Mouse (Mus musculus) heart, embryonic 14.5 days (tissue): ENCODE results near the gene Lmo2. TPM values are rescaled to one million over a fixed set of nuclear protein-coding genes. Genes with fewer than 3 reads are reported as not detected.

Experiments
- ATAC-seq: fragments of 200-750 bp; cut with Nextera tagmentation; 2 replicates; pipeline ENCODE4 v1.8.0; 2017; ENCODE audit warnings: low read depth, moderate TSS enrichment; ENCODE audit not compliant: insufficient number of reproducible peaks, insufficient read depth, low FRiP score
- H3K27ac ChIP-seq, 2 experiments: fragments of 200-500 bp in 1 of 2; fragments of 300-500 bp in 1 of 2; sonication (generic) in 1 of 2; replicated peaks in 1 of 2; 2 replicates each; pipeline ENCODE4 v1.5.1; 2012 to 2014; ENCODE audit warnings: low read depth in 2 of 2, low read length in 2 of 2, control low read depth in 1 of 2, mild to moderate bottlenecking in 1 of 2, mixed read lengths in 1 of 2; ENCODE audit not compliant: control insufficient read depth in 1 of 2, insufficient read depth in 1 of 2
- H3K27me3 ChIP-seq: fragments of 300-500 bp; sonication (generic); 2 replicates; pipeline ENCODE4 v1.6.1; 2014; ENCODE audit warnings: mild to moderate bottlenecking, low read length, control low read depth; ENCODE audit not compliant: control insufficient read depth, insufficient read depth
- H3K36me3 ChIP-seq: fragments of 300-500 bp; sonication (generic); 2 replicates; pipeline ENCODE4 v1.6.1; 2014; ENCODE audit warnings: mild to moderate bottlenecking, control low read depth, low read length, mixed read lengths; ENCODE audit not compliant: control insufficient read depth, insufficient read depth
- H3K4me1 ChIP-seq, 2 experiments: fragments of 200-500 bp in 1 of 2; fragments of 300-500 bp in 1 of 2; sonication (generic) in 1 of 2; 2 replicates each; pipeline ENCODE4 v1.6.1; 2012 to 2014; ENCODE audit warnings: low read length in 2 of 2, control low read depth in 1 of 2, mixed read lengths in 1 of 2; ENCODE audit not compliant: control insufficient read depth in 2 of 2, insufficient read depth in 2 of 2
- H3K4me2 ChIP-seq: fragments of 300-500 bp; sonication (generic); 2 replicates; pipeline ENCODE4 v1.6.1; 2014; ENCODE audit warnings: mild to moderate bottlenecking, low read length
- H3K4me3 ChIP-seq, 2 experiments: fragments of 200-500 bp in 1 of 2; fragments of 300-500 bp in 1 of 2; sonication (generic) in 1 of 2; 2 replicates each; pipeline ENCODE4 v1.5.1; 2012 to 2014; ENCODE audit warnings: low read length in 2 of 2, mild to moderate bottlenecking in 2 of 2, control low read depth in 1 of 2, low read depth in 1 of 2, moderate library complexity in 1 of 2; ENCODE audit not compliant: control insufficient read depth in 1 of 2, insufficient read depth in 1 of 2
- H3K9ac ChIP-seq: fragments of 300-500 bp; sonication (generic); 2 replicates; pipeline ENCODE4 v1.6.1; 2014; ENCODE audit warnings: mild to moderate bottlenecking, low read length
- H3K9me3 ChIP-seq: fragments of 300-500 bp; sonication (generic); 2 replicates; pipeline ENCODE4 v1.6.1; 2016; ENCODE audit warnings: low read length, control low read depth; ENCODE audit not compliant: control insufficient read depth
- WGBS: fragments of 180-500 bp; shearing (Covaris S2); extraction: QIAGEN DNeasy Blood & Tissue Kit; methylation state at CpG from one replicate; pipeline ENCODE4 v1.1.7; 2014; 5-methylcytosine and 5-hydroxymethylcytosine counted together
- polyA plus RNA-seq: library from polyadenylated mRNA; unstranded; fragments of >200 nt; fragmentation: Nextera tagmentation; extraction: Ambion mirVana; gene quantifications from 2 replicates; pipeline ENCODE4 v1.2.1, GENCODE M21; 2014

Gene Lmo2
- polyA plus RNA-seq, 1 experiment from 2014 or later, result 21.9 TPM

DNA sequence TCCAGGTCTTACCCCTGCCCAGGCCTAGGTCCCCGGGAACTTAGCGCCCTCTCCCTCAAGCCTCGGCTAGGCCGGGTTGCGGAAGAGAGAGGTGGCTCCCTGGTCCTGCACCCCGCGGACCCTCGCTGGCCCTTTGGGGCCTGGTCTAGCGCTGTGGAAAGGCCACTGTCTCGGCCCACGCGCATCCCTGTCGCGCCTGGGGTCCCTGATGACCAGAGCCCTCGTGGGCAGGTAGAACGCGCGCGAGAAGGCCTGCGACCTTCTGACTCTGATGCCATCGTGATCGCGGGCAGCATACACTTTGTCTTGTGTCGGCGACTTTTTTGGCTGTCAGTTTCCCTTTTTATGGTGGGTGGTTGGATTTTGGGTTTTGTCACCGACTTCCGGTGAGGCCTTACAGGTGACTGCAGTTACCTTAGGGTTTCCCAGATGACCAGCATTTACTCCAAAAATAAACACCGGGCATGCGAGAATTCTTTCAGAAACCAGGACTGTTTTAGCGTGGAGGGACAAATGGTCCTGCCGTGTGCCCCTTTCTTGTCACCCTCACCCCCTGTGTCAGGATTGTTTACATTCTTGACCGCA, 70.4 kb downstream of the Lmo2 start, which contains the start of gene 4931422A03Rik:
TSS of gene 4931422A03Rik (minus strand) at position 223 of the 585 bp plus-strand sequence.
- WGBS, result under 1% methylated on average over 32 of the region's 32 CpGs
- peaks cover 10% of the 10 kb centered on the region for H3K36me3 ChIP-seq
- peak within 1 kb of the TSS; percentile 99 for H3K9ac ChIP-seq
- H3K4me3 ChIP-seq, result peak within 1 kb of the TSS; percentile 82 to 97
- no peaks in the 10 kb centered on the region for H3K9me3 ChIP-seq
- H3K4me1 ChIP-seq, result peaks cover 2 to 26% of the 10 kb centered on the region in 2 experiments; a peak in 3 of 4 replicates
- H3K27ac ChIP-seq, result peak within 1 kb of the TSS; percentile 44 to 81
- no peaks in the 10 kb centered on the region for H3K27me3 ChIP-seq
- ATAC-seq, result peak; percentile 47
- peak within 1 kb of the TSS; percentile 92 for H3K4me2 ChIP-seq

DNA sequence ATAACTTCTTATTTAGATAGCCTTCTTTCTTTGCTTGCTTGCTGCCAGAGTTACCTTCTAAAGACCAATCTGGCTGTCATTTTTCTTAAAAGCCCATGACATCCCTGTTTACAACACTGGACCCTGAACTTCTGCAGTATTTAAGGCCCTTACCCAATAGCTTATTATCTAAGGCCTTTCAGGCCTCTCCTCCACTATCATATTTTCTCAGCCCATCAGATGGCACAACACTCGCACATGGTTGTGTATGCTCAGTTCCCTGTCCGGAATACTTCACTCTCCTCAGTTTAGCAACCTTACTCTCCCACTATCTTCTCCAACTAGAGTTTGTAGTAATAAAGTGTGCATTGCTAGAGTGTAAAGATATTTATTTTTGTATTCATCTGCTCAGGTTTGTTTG, 71.3 kb downstream of the Lmo2 start:
- ATAC-seq, result no peak
- H3K9ac ChIP-seq, result peak overlapping the region; percentile 99; the same call in 1 of the 2 replicates
- H3K9me3 ChIP-seq, result no peaks in the 10 kb centered on the region
- H3K27ac ChIP-seq, result no peak overlapping the region
- peaks cover 16% of the 10 kb centered on the region for H3K36me3 ChIP-seq
- H3K4me3 ChIP-seq, result peak overlapping the region in 1 of 2 experiments; percentile 97; a peak in 2 of 4 replicates
- 43% methylated on average over 2 of the region's 2 CpGs for WGBS
- peak overlapping the region; percentile 92 for H3K4me2 ChIP-seq
- no peaks in the 10 kb centered on the region for H3K27me3 ChIP-seq
- H3K4me1 ChIP-seq, result peaks cover 2 to 26% of the 10 kb centered on the region in 2 experiments; a peak in 3 of 4 replicates

DNA sequence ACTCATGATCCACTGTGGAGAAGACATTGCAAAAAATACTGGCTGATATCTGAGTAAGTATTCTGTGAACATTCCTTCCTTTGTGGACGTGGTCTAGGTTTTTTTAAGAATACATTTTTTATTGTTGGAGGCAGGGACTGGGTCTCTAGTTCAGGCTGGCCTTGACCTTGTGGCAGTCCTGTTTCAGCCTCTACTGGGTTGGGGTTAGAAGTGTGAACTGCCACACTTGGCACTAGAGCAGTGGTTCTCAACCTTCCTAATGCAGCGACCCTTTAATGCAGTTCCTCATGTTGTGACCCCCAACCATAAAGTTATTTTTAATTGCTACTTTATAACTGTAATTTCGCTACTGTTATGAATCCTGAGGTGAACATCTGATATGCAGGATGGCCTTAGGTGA, 72.6 kb downstream of the Lmo2 start:
- Histone ChIP-seq H3K9me3 (no peaks in the 10 kb centered on the region), H3K9ac (no peak overlapping the region), H3K4me3 (no peak overlapping the region), H3K4me1 (peaks cover 2 to 26% of the 10 kb centered on the region in 2 experiments; a peak in 3 of 4 replicates), H3K36me3 (peaks cover 27% of the 10 kb centered on the region), H3K27ac (no peak overlapping the region), H3K4me2 (no peak overlapping the region), H3K27me3 (no peaks in the 10 kb centered on the region)
- 77% methylated on average over 3 of the region's 3 CpGs for WGBS
- no peak for ATAC-seq

Other genes with a start within 250 kb of the Lmo2 start
- gene Nat10, start 196.7 kb upstream of the Lmo2 start, polyA plus RNA-seq, result 15.3 and 16.3 TPM in 2 replicates
- gene Caprin1, start 160.3 kb upstream of the Lmo2 start, polyA plus RNA-seq, result 240 and 244 TPM in 2 replicates
- 43.5 and 44.9 TPM in 2 replicates for gene Fbxo3, start 69.7 kb downstream of the Lmo2 start, polyA plus RNA-seq
- gene 4931422A03Rik, start 70.4 kb downstream of the Lmo2 start, polyA plus RNA-seq, result 1.9 and 2.0 TPM in 2 replicates
- 0.12 TPM in 1 of 2 replicates, not detected in the other for gene Gm10912, start 107.8 kb downstream of the Lmo2 start, polyA plus RNA-seq
- not detected in 2 replicates for gene Gm10799, start 110.6 kb downstream of the Lmo2 start, polyA plus RNA-seq
- gene Cd59b, start 111.9 kb downstream of the Lmo2 start, polyA plus RNA-seq, result 3.0 and 6.4 TPM in 2 replicates
- gene Cd59a, start 137.8 kb downstream of the Lmo2 start, polyA plus RNA-seq, result 69.0 and 69.7 TPM in 2 replicates
- gene A930018P22Rik, start 164.8 kb downstream of the Lmo2 start, polyA plus RNA-seq, result 0.59 TPM in 1 of 2 replicates, not detected in the other